Mouse (Mus musculus) liver, embryonic 14.5 days (tissue): ENCODE results near the gene Jun. TPM values are rescaled to one million over a fixed set of nuclear protein-coding genes. Genes with fewer than 3 reads are reported as not detected.

Experiments
- ATAC-seq: fragments of 200-750 bp; cut with Nextera tagmentation; 2 replicates; pipeline ENCODE4 v1.8.0; 2017; ENCODE audit warnings: moderate number of reproducible peaks, mild to moderate bottlenecking, moderate library complexity; ENCODE audit not compliant: insufficient read depth
- DNase-seq, 3 experiments: peaks; one replicate each; pipeline ENCODE4 v3.0.0-alpha.2; 2012 to 2013; ENCODE audit warnings: low read depth in 3 of 3, low spot score in 3 of 3
- H3K27ac ChIP-seq: fragments of 300-500 bp; sonication (generic); 2 replicates; pipeline ENCODE4 v1.5.1; 2014; ENCODE audit warnings: moderate library complexity, mild to moderate bottlenecking, control low read depth, inconsistent platforms
- H3K27me3 ChIP-seq: fragments of 300-500 bp; sonication (generic); 2 replicates; pipeline ENCODE4 v1.6.1; 2014; ENCODE audit warnings: mild to moderate bottlenecking, low read length, moderate library complexity; ENCODE audit not compliant: control insufficient read depth, insufficient read depth
- H3K36me3 ChIP-seq: fragments of 300-500 bp; sonication (generic); replicated peaks from 2 replicates; pipeline ENCODE4 v1.6.1; 2014; ENCODE audit warnings: low read depth; ENCODE audit not compliant: control insufficient read depth, insufficient read depth
- H3K4me1 ChIP-seq, 2 experiments: fragments of 200-500 bp in 1 of 2; fragments of 300-500 bp in 1 of 2; sonication (generic) in 1 of 2; replicated peaks; 2 replicates each; pipeline ENCODE4 v1.6.1; 2012 to 2014; ENCODE audit warnings: antibody characterized with exemption in 1 of 2, inconsistent platforms in 1 of 2, low read length in 1 of 2; ENCODE audit not compliant: control insufficient read depth in 2 of 2, insufficient read depth in 2 of 2
- H3K4me2 ChIP-seq: fragments of 300-500 bp; sonication (generic); 2 replicates; pipeline ENCODE4 v1.6.1; 2014; ENCODE audit warnings: low read depth, mild to moderate bottlenecking, control low read depth, moderate library complexity
- H3K4me3 ChIP-seq, 2 experiments: fragments of 200-500 bp in 1 of 2; fragments of 300-500 bp in 1 of 2; sonication (generic) in 1 of 2; 2 replicates each; pipeline ENCODE4 v1.5.1; 2012 to 2014; ENCODE audit warnings: low read depth in 2 of 2, low read length in 2 of 2, mild to moderate bottlenecking in 2 of 2, control low read depth in 1 of 2, inconsistent platforms in 1 of 2, moderate library complexity in 1 of 2; ENCODE audit not compliant: insufficient read depth in 1 of 2
- H3K9ac ChIP-seq: fragments of 300-500 bp; sonication (generic); replicated peaks from 2 replicates; pipeline ENCODE4 v1.6.1; 2014; ENCODE audit warnings: mild to moderate bottlenecking, control low read depth, moderate library complexity
- H3K9me3 ChIP-seq: fragments of 300-500 bp; sonication (generic); 2 replicates; pipeline ENCODE4 v1.6.1; 2016; ENCODE audit warnings: low read length, mixed read lengths; ENCODE audit not compliant: control insufficient read depth
- CTCF ChIP-seq: IDR thresholded peaks from 2 replicates; pipeline ENCODE4 v1.5.1; 2016; ENCODE audit warnings: antibody characterized with exemption, low read depth, control low read depth
- EP300 ChIP-seq: IDR thresholded peaks from 2 replicates; pipeline ENCODE4 v1.6.1; 2016; ENCODE audit warnings: antibody characterized with exemption, low read depth
- WGBS: fragments of 180-500 bp; shearing (Covaris S2); extraction: QIAGEN DNeasy Blood & Tissue Kit; methylation state at CpG from one replicate; pipeline ENCODE4 v1.1.7; 2014; ENCODE audit not compliant: insufficient replicate concordance; 5-methylcytosine and 5-hydroxymethylcytosine counted together
- polyA plus RNA-seq, 2 experiments: library from polyadenylated mRNA; depleted of rRNA in 1 of 2; stranded (reverse) in 1 of 2; unstranded in 1 of 2; fragments of >200 nt; fragmentation: Nextera tagmentation in 1 of 2; extraction: Ambion mirVana in 1 of 2; gene quantifications; 2 replicates each; pipeline versions ENCODE4 v1.2.1 to v1.2.3; 2012 to 2014

The Jun gene
- polyA plus RNA-seq, 2 experiments, result 1.1 to 2.0 TPM

- ATAC-seq, result no peak
- no peaks in the 10 kb centered on the region for H3K9me3 ChIP-seq
- TF ChIP-seq EP300, result no peak
- TF ChIP-seq CTCF, result no peak
- H3K9ac ChIP-seq, result no peak overlapping the region
- no peaks in the 10 kb centered on the region for H3K36me3 ChIP-seq
- no peaks in the 10 kb centered on the region for H3K4me1 ChIP-seq
- no peak overlapping the region for H3K27ac ChIP-seq
- no peaks in the 10 kb centered on the region for H3K27me3 ChIP-seq
- 47% methylated on average over 12 of the region's 12 CpGs for WGBS
- no peak overlapping the region for H3K4me3 ChIP-seq
- H3K4me2 ChIP-seq, result no peak overlapping the region
- DNase-seq, result no peak
Observed at GRCm38 (mm10) chr4:95021649-95022637, 30.1 kb downstream of the Jun start.

- Histone ChIP-seq H3K4me2 (no peak overlapping the region), H3K4me1 (no peaks in the 10 kb centered on the region), H3K27ac (no peak overlapping the region), H3K36me3 (no peaks in the 10 kb centered on the region), H3K27me3 (no peaks in the 10 kb centered on the region), H3K9me3 (no peaks in the 10 kb centered on the region), H3K4me3 (no peak overlapping the region), H3K9ac (no peak overlapping the region)
- DNase-seq, result no peak
- TF ChIP-seq CTCF, result no peak
- TF ChIP-seq EP300, result no peak
- ATAC-seq, result no peak
- 53% methylated on average over 2 of the region's 2 CpGs for WGBS
Observed at GRCm38 (mm10) chr4:95020201-95020600, 31.8 kb downstream of the Jun start.

GRCm38 (mm10) chr4:95018221-95018620 is 33.8 kb downstream of the Jun start:
- Histone ChIP-seq H3K27ac (no peak overlapping the region), H3K9ac (no peak overlapping the region), H3K27me3 (no peaks in the 10 kb centered on the region), H3K36me3 (no peaks in the 10 kb centered on the region), H3K4me3 (no peak overlapping the region), H3K4me1 (no peaks in the 10 kb centered on the region), H3K4me2 (no peak overlapping the region), H3K9me3 (no peaks in the 10 kb centered on the region)
- TF ChIP-seq EP300, result no peak
- no peak for TF ChIP-seq CTCF
- WGBS, result 41% methylated on average over 7 of the region's 7 CpGs
- ATAC-seq (no peak), DNase-seq (no peak)

- no peak overlapping the region for H3K9ac ChIP-seq
- no peaks in the 10 kb centered on the region for H3K9me3 ChIP-seq
- DNase-seq, result no peak
- H3K36me3 ChIP-seq, result no peaks in the 10 kb centered on the region
- no peak overlapping the region for H3K4me3 ChIP-seq
- H3K27me3 ChIP-seq, result no peaks in the 10 kb centered on the region
- TF ChIP-seq EP300 (no peak), CTCF (no peak)
- whole genome bisulfite sequencing, result 50% methylated on average over 1 of the region's 1 CpGs
- H3K4me2 ChIP-seq, result no peak overlapping the region
- H3K4me1 ChIP-seq, result no peaks in the 10 kb centered on the region
- H3K27ac ChIP-seq, result no peak overlapping the region
- no peak for ATAC-seq
Observed at GRCm38 (mm10) chr4:95012706-95013105, 39.3 kb downstream of the Jun start.

- Histone ChIP-seq H3K4me3 (no peak overlapping the region), H3K36me3 (no peaks in the 10 kb centered on the region), H3K9me3 (no peaks in the 10 kb centered on the region), H3K9ac (no peak overlapping the region), H3K27ac (no peak overlapping the region), H3K4me1 (no peaks in the 10 kb centered on the region), H3K4me2 (no peak overlapping the region), H3K27me3 (no peaks in the 10 kb centered on the region)
- ATAC-seq (no peak), DNase-seq (no peak)
- TF ChIP-seq EP300 (no peak), CTCF (no peak)
Observed at GRCm38 (mm10) chr4:95012256-95012655, 39.8 kb downstream of the Jun start.
